Comparison of ENCODE assay signal across 8 mouse cellular contexts in the genomic region with DNA sequence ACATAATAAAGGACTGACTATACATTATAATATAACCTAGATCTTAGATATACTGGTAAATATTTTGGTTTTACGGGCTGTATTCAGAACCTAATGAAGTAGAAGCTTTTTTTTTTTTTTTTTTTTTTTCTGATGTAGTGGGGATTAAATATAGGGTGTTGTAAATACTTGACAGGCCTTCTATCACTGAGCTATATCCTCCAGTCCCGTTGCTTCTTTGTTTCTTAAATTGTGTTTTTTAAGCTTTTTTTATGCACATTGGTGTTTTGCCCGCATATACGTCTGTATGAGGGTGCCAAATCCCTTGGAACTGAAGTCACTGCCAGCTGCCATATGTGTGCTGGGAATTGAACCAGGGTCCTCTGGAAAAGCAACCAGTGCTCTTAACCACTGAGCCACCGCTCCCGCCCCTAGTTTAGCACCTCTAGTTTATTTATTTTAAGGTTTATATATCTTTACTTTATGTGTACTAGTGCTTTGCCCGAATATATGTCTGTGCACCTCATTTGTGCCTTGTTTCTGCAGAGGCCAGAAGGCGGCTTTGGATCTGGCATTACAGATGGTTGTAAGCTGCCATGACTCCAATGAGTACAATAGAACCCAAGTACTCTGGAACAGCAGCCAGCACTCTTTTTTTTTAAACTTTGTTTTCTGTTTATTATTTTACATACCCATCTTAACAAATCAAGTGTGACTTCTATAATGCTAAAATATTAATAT. TPM values are rescaled to one million over a fixed set of nuclear protein-coding genes. Genes with fewer than 3 reads are reported as not detected.
DNase-seq lines count a peak whose midpoint lies in the region; ATAC-seq and TF ChIP-seq lines count a peak whose summit lies in the region.

No protein-coding gene starts in this region.

- H3K4me1 ChIP-seq in heart, postnatal 0 days (ENCODE audit: control insufficient read depth, insufficient read depth): no peaks in the 10 kb centered on the region
- no peaks in the 10 kb centered on the region for H3K4me1 ChIP-seq in MEL (ENCODE audit: control insufficient read depth in 1 of 2, insufficient read depth in 2 of 2, low read length in 2 of 2)
- H3K4me1 ChIP-seq in hindbrain, embryonic 11.5 days (replicated peaks; ENCODE audit: control insufficient read depth, insufficient read depth, low read length): no peaks in the 10 kb centered on the region
- H3K4me1 ChIP-seq in midbrain, embryonic 11.5 days (ENCODE audit: control insufficient read depth, insufficient read depth, low read length): peaks cover 3% of the 10 kb centered on the region; the same call in 1 of the 2 replicates

- ATAC-seq in heart, postnatal 0 days (ENCODE audit: insufficient read depth, low read depth): no peak
- no peak for ATAC-seq in hindbrain, embryonic 11.5 days (ENCODE audit: low FRiP score)
- no peak for ATAC-seq in midbrain, embryonic 11.5 days (ENCODE audit: low FRiP score)
- ATAC-seq in granulocyte monocyte progenitor cell, adult 5-6 weeks (replicated peaks; ENCODE audit: poor library complexity, severe bottlenecking): no peak

- intact Hi-C loops in heart, postnatal 14 days (cut with DNase I): no loop called here

- no peaks in the 10 kb centered on the region for H3K9me3 ChIP-seq in heart, postnatal 0 days (replicated peaks; ENCODE audit: control insufficient read depth, low read length)
- H3K9me3 ChIP-seq in MEL (replicated peaks; ENCODE audit: insufficient read depth, low read length): no peaks in the 10 kb centered on the region
- H3K9me3 ChIP-seq in hindbrain, embryonic 11.5 days (ENCODE audit: control insufficient read depth, low read length): no peaks in the 10 kb centered on the region
- no peaks in the 10 kb centered on the region for H3K9me3 ChIP-seq in midbrain, embryonic 11.5 days (ENCODE audit: control insufficient read depth, low read length)

- no peak for TF ChIP-seq EP300 in heart, postnatal 0 days (IDR thresholded peaks at IDR 0.05; ENCODE audit: low read depth)
- TF ChIP-seq EP300 in MEL (IDR thresholded peaks at IDR 0.05; ENCODE audit: low read depth in 1 of 2, low read length in 2 of 2): no peak

- peaks cover 17% of the 10 kb centered on the region for H3K79me2 ChIP-seq in MEL (ENCODE audit: control insufficient read depth, insufficient read depth, low read length, poor library complexity)

- peak overlapping the region; percentile 46; the same call in 1 of the 2 replicates for H3K9ac ChIP-seq in heart, postnatal 0 days (replicated peaks; ENCODE audit: low read depth, low read length)
- H3K9ac ChIP-seq in MEL (ENCODE audit: control insufficient read depth, low read depth, low read length, poor library complexity, severe bottlenecking): peak overlapping the region; percentile 78
- H3K9ac ChIP-seq in hindbrain, embryonic 11.5 days (ENCODE audit: low read depth, low read length): no peak overlapping the region
- H3K9ac ChIP-seq in midbrain, embryonic 11.5 days (ENCODE audit: low read length): no peak overlapping the region

- peak overlapping the region; percentile 52 for H3K4me3 ChIP-seq in heart, postnatal 0 days (ENCODE audit: low read depth, low read length)
- peak overlapping the region; percentile 55 to 78 for H3K4me3 ChIP-seq in MEL (ENCODE audit: control insufficient read depth in 1 of 2, insufficient read depth in 1 of 2, low read depth in 2 of 2, low read length in 2 of 2)
- H3K4me3 ChIP-seq in hindbrain, embryonic 11.5 days (ENCODE audit: low read depth, low read length): peak overlapping the region; percentile 39
- H3K4me3 ChIP-seq in midbrain, embryonic 11.5 days (ENCODE audit: low read depth, low read length): peak overlapping the region; percentile 37; the same call in 1 of the 2 replicates

- DNase-seq in heart, postnatal 0 days (ENCODE audit: low spot score): no peak
- no peak for DNase-seq in heart, postnatal 14 days
- peak; percentile 54 for DNase-seq in MEL (ENCODE audit: low read depth, low spot score)
- DNase-seq in hindbrain, embryonic 11.5 days (ENCODE audit: low spot score): no peak
- DNase-seq in midbrain, embryonic 11.5 days (ENCODE audit: low spot score, missing footprints): peak; percentile 74
- no peak for DNase-seq in left cerebral cortex, adult 11 months (ENCODE audit: low spot score)
- no peak for DNase-seq in testis, postnatal 10 days (ENCODE audit: low spot score)

- no peak for TF ChIP-seq CTCF in heart, postnatal 0 days (IDR thresholded peaks at IDR 0.05; ENCODE audit: low read depth)
- TF ChIP-seq CTCF in MEL (IDR thresholded peaks at IDR 0.05 in 2 of 3, conservative IDR thresholded peaks at IDR 0.05 in 1 of 3; ENCODE audit: control insufficient read depth in 1 of 3, insufficient read depth in 1 of 3, low read depth in 2 of 3, low read length in 3 of 3, poor library complexity in 1 of 3, severe bottlenecking in 1 of 3): no peak

- TF ChIP-seq POLR2A in MEL (IDR thresholded peaks at IDR 0.05; ENCODE audit: control insufficient read depth in 1 of 2, insufficient read depth in 1 of 2, low read depth in 1 of 2, low read length in 2 of 2, poor library complexity in 1 of 2): peak; percentile 36 to 58; a peak in 3 of 4 replicates

- 52% methylated on average over 8 of the region's 8 CpGs for WGBS in heart, postnatal 0 days
- 55% methylated on average over 8 of the region's 8 CpGs for WGBS in hindbrain, embryonic 11.5 days
- 55% methylated on average over 8 of the region's 8 CpGs for WGBS in midbrain, embryonic 11.5 days

- no peak for TF ChIP-seq RAD21 in MEL (IDR thresholded peaks at IDR 0.05; ENCODE audit: low read depth, low read length)

- peak overlapping the region; percentile 45; the same call in 1 of the 2 replicates for H3K4me2 ChIP-seq in heart, postnatal 0 days (ENCODE audit: low read depth, low read length)
- peak overlapping the region; percentile 11; the same call in 1 of the 2 replicates for H3K4me2 ChIP-seq in hindbrain, embryonic 11.5 days (replicated peaks; ENCODE audit: low read depth, low read length)
- H3K4me2 ChIP-seq in midbrain, embryonic 11.5 days: peak overlapping the region; percentile 12; the same call in 1 of the 2 replicates

- peak overlapping the region; percentile 61 for H3K27ac ChIP-seq in heart, postnatal 0 days (ENCODE audit: low read depth)
- peak overlapping the region; percentile 82 for H3K27ac ChIP-seq in MEL (ENCODE audit: control insufficient read depth, low read depth, low read length)
- no peak overlapping the region for H3K27ac ChIP-seq in hindbrain, embryonic 11.5 days (ENCODE audit: low read depth, low read length)
- H3K27ac ChIP-seq in midbrain, embryonic 11.5 days (ENCODE audit: low read depth, low read length): no peak overlapping the region

- H3K36me3 ChIP-seq in heart, postnatal 0 days (replicated peaks; ENCODE audit: control insufficient read depth, insufficient read depth, low read length): no peaks in the 10 kb centered on the region
- peaks cover 2 to 5% of the 10 kb centered on the region in 2 experiments; a peak in 3 of 4 replicates for H3K36me3 ChIP-seq in MEL (ENCODE audit: control insufficient read depth in 1 of 2, insufficient read depth in 2 of 2, low read length in 2 of 2)
- no peaks in the 10 kb centered on the region for H3K36me3 ChIP-seq in hindbrain, embryonic 11.5 days (ENCODE audit: control insufficient read depth, insufficient read depth, low read length)
- no peaks in the 10 kb centered on the region for H3K36me3 ChIP-seq in midbrain, embryonic 11.5 days (ENCODE audit: control insufficient read depth, insufficient read depth, low read length)

- H3K27me3 ChIP-seq in heart, postnatal 0 days (ENCODE audit: control insufficient read depth, insufficient read depth, low read length): no peaks in the 10 kb centered on the region
- no peaks in the 10 kb centered on the region for H3K27me3 ChIP-seq in MEL (ENCODE audit: control insufficient read depth in 1 of 2, insufficient read depth in 2 of 2, low read length in 2 of 2)
- H3K27me3 ChIP-seq in hindbrain, embryonic 11.5 days (ENCODE audit: control insufficient read depth, insufficient read depth, low read length): no peaks in the 10 kb centered on the region
- no peaks in the 10 kb centered on the region for H3K27me3 ChIP-seq in midbrain, embryonic 11.5 days (ENCODE audit: control insufficient read depth, insufficient read depth, low read length)

RNA-seq across cellular contexts. Expression of a gene that starts 8.9 kb away (rescaled TPM):
- total RNA-seq in heart, postnatal 0 days (2014; rRNA removed; ENCODE audit: low replicate concordance): 24.1 and 75.9 TPM in 2 replicates
- polyA plus RNA-seq in heart, postnatal 0 days (2015; fragmentation: Nextera tagmentation; extraction: Ambion mirVana): 210 and 213 TPM in 2 replicates
- 10 to 100 TPM; 75.9 to 77.4 TPM for total RNA-seq in heart, postnatal 14 days (2021)
- total RNA-seq in MEL (2012; rRNA removed): 34.0 and 39.3 TPM in 2 replicates
- 100 to 1,000 TPM; 105 to 971 TPM for polyA plus RNA-seq in MEL (2012; ENCODE audit: insufficient read depth in 1 of 2, insufficient read length in 2 of 2, low read depth in 1 of 2, low replicate concordance in 2 of 2, missing spikeins in 1 of 2)
- 123 and 138 TPM in 2 replicates for polyA plus RNA-seq in hindbrain, embryonic 11.5 days (2014; fragmentation: Nextera tagmentation; extraction: Ambion mirVana)
- 119 and 120 TPM in 2 replicates for polyA plus RNA-seq in midbrain, embryonic 11.5 days (2014; fragmentation: Nextera tagmentation; extraction: Ambion mirVana)
- 108 and 126 TPM in 2 replicates for total RNA-seq in granulocyte monocyte progenitor cell, adult 5-6 weeks (2014; fragmentation: Nextera tagmentation)
- total RNA-seq in granulocyte monocyte progenitor cell, adult 5-6 weeks (2017): 12.7 and 28.0 TPM in 2 replicates

RNA-seq across cellular contexts. Expression of a gene that starts 9.1 kb away (rescaled TPM):
- 16.6 and 19.0 TPM in 2 replicates for total RNA-seq in heart, postnatal 0 days (2014; rRNA removed; ENCODE audit: low replicate concordance)
- polyA plus RNA-seq in heart, postnatal 0 days (2015; fragmentation: Nextera tagmentation; extraction: Ambion mirVana): 10.5 and 10.7 TPM in 2 replicates
- total RNA-seq in heart, postnatal 14 days (2021): 10 to 100 TPM; 16.3 to 17.4 TPM
- total RNA-seq in MEL (2012; rRNA removed): 15.1 and 16.0 TPM in 2 replicates
- polyA plus RNA-seq in MEL (2012; ENCODE audit: insufficient read depth in 1 of 2, insufficient read length in 2 of 2, low read depth in 1 of 2, low replicate concordance in 2 of 2, missing spikeins in 1 of 2): 10 to 100 TPM in 1 of 2 experiments, not detected in 1; 17.1 TPM
- polyA plus RNA-seq in hindbrain, embryonic 11.5 days (2014; fragmentation: Nextera tagmentation; extraction: Ambion mirVana): 38.9 and 41.4 TPM in 2 replicates
- 35.6 and 39.5 TPM in 2 replicates for polyA plus RNA-seq in midbrain, embryonic 11.5 days (2014; fragmentation: Nextera tagmentation; extraction: Ambion mirVana)
- total RNA-seq in granulocyte monocyte progenitor cell, adult 5-6 weeks (2014; fragmentation: Nextera tagmentation): 26.3 and 26.8 TPM in 2 replicates
- total RNA-seq in granulocyte monocyte progenitor cell, adult 5-6 weeks (2017): 70.1 and 71.1 TPM in 2 replicates

RNA-seq across cellular contexts. Expression of a gene that starts 37.9 kb away (rescaled TPM):
- total RNA-seq in heart, postnatal 0 days (2014; rRNA removed; ENCODE audit: low replicate concordance): 0.62 and 5.7 TPM in 2 replicates
- 0.44 and 0.51 TPM in 2 replicates for polyA plus RNA-seq in heart, postnatal 0 days (2015; fragmentation: Nextera tagmentation; extraction: Ambion mirVana)
- 1 to 10 TPM; 3.4 to 3.8 TPM for total RNA-seq in heart, postnatal 14 days (2021)
- 9.2 and 9.5 TPM in 2 replicates for total RNA-seq in MEL (2012; rRNA removed)
- 10 to 100 TPM; 14.1 to 59.3 TPM for polyA plus RNA-seq in MEL (2012; ENCODE audit: insufficient read depth in 1 of 2, insufficient read length in 2 of 2, low read depth in 1 of 2, low replicate concordance in 2 of 2, missing spikeins in 1 of 2)
- 7.9 and 8.4 TPM in 2 replicates for polyA plus RNA-seq in hindbrain, embryonic 11.5 days (2014; fragmentation: Nextera tagmentation; extraction: Ambion mirVana)
- polyA plus RNA-seq in midbrain, embryonic 11.5 days (2014; fragmentation: Nextera tagmentation; extraction: Ambion mirVana): 7.0 and 7.3 TPM in 2 replicates
- 17.9 and 19.6 TPM in 2 replicates for total RNA-seq in granulocyte monocyte progenitor cell, adult 5-6 weeks (2014; fragmentation: Nextera tagmentation)
- total RNA-seq in granulocyte monocyte progenitor cell, adult 5-6 weeks (2017): 12.9 and 14.1 TPM in 2 replicates

Comparison
In these comparisons a context has a peak if more than half of its experiments do, and no peak if none do; other contexts are left out.
1. DNase-seq: peak in MEL (single experiment) and midbrain, embryonic 11.5 days (single experiment); none in heart, postnatal 0 days (single experiment), heart, postnatal 14 days (0 of 2), hindbrain, embryonic 11.5 days (single experiment), left cerebral cortex, adult 11 months (single experiment) and testis, postnatal 10 days (single experiment).
2. H3K27ac ChIP-seq: peak in heart, postnatal 0 days (single experiment) and MEL (single experiment); none in hindbrain, embryonic 11.5 days (single experiment) and midbrain, embryonic 11.5 days (single experiment).
3. H3K9ac ChIP-seq: peak in heart, postnatal 0 days (single experiment) and MEL (single experiment); none in hindbrain, embryonic 11.5 days (single experiment) and midbrain, embryonic 11.5 days (single experiment).
4. Peak in every context shown above with its lines, with median percentiles within 50 percentile points of each other: H3K4me2 ChIP-seq and H3K4me3 ChIP-seq.